Comparison of ENCODE assay signal across 21 mouse cellular contexts in genomic region chr5:50130202-50130601, GRCm38 (mm10).
DNase-seq lines count a peak whose midpoint lies in the region; ATAC-seq lines count a peak whose summit lies in the region.
"Had no signal": no experiment of that assay in that cellular context is flagged by ENCODE, and none has a peak within 500 bp of the region (broad histone marks: within the 10 kb centered on the region; RNA-seq: fewer than 3 reads in every experiment).

No protein-coding gene starts in this region.

- H3K9me3 ChIP-seq in liver, embryonic 15.5 days (replicated peaks), result no peaks in the 10 kb centered on the region
- H3K9me3 ChIP-seq: embryonic facial prominence, embryonic 12.5 days; forebrain, embryonic 15.5 days; G1E; hindbrain, embryonic 10.5 days; kidney, embryonic 15.5 days had no signal

- peak overlapping the region; percentile 76 for H3K27ac ChIP-seq in liver, embryonic 15.5 days (replicated peaks)
- H3K27ac ChIP-seq: embryonic facial prominence, embryonic 12.5 days; forebrain, embryonic 15.5 days; hindbrain, embryonic 10.5 days; kidney, embryonic 15.5 days; left cerebral cortex, adult 2 months had no signal

- peak; percentile 45 for ATAC-seq in erythroid progenitor cell, adult 5-6 weeks (replicated peaks; ENCODE audit: low FRiP score, poor library complexity, severe bottlenecking)
- peak; percentile 50 for ATAC-seq in liver, embryonic 15.5 days (ENCODE audit: insufficient read depth)
- ATAC-seq: forebrain, embryonic 15.5 days; hindbrain, embryonic 16.5 days had no signal

- H3K9ac ChIP-seq in liver, embryonic 15.5 days, result no peak overlapping the region
- H3K9ac ChIP-seq: embryonic facial prominence, embryonic 12.5 days; forebrain, embryonic 15.5 days; kidney, embryonic 15.5 days had no signal

- WGBS in liver, embryonic 15.5 days (ENCODE audit: insufficient replicate concordance), result 18% methylated on average over 2 of the region's 2 CpGs

- no peak overlapping the region for H3K4me3 ChIP-seq in liver, embryonic 15.5 days (replicated peaks)
- H3K4me3 ChIP-seq: embryonic facial prominence, embryonic 12.5 days; forebrain, embryonic 15.5 days; hindbrain, embryonic 10.5 days; kidney, embryonic 15.5 days; left cerebral cortex, adult 2 months had no signal

- no peaks in the 10 kb centered on the region for H3K27me3 ChIP-seq in liver, embryonic 15.5 days
- H3K27me3 ChIP-seq: embryonic facial prominence, embryonic 12.5 days; forebrain, embryonic 15.5 days; kidney, embryonic 15.5 days had no signal

- H3K36me3 ChIP-seq in liver, embryonic 15.5 days (replicated peaks), result no peaks in the 10 kb centered on the region
- H3K36me3 ChIP-seq: embryonic facial prominence, embryonic 12.5 days; forebrain, embryonic 15.5 days; G1E; hindbrain, embryonic 10.5 days; kidney, embryonic 15.5 days had no signal

- H3K4me1 ChIP-seq in liver, embryonic 15.5 days (replicated peaks), result peaks cover 45% of the 10 kb centered on the region
- H3K4me1 ChIP-seq: embryonic facial prominence, embryonic 12.5 days; forebrain, embryonic 15.5 days; hindbrain, embryonic 10.5 days; kidney, embryonic 15.5 days had no signal

- H3K4me2 ChIP-seq in liver, embryonic 15.5 days, result peak overlapping the region; percentile 43
- H3K4me2 ChIP-seq: embryonic facial prominence, embryonic 12.5 days; forebrain, embryonic 15.5 days; heart, embryonic 11.5 days; kidney, embryonic 15.5 days had no signal

- DNase-seq in ES-CJ7 (ENCODE audit: low read depth, low spot score) (peak; percentile 9), ZHBTc4 (ENCODE audit: low read depth, low spot score) (peak; percentile 30)
- DNase-seq in embryo, embryonic 11 days, result no peak
- no peak for DNase-seq in kidney, postnatal 36 days
- DNase-seq in thymus, postnatal 25 days, result no peak
- DNase-seq: adrenal gland, postnatal 25 days; cerebellum, adult 18-20 months; cerebellum, postnatal 14 days; kidney, adult 11 months; lung, postnatal 4 days; thymus, adult 18-20 months had no signal

Comparison
In these comparisons a context has a peak if more than half of its experiments do, and no peak if none do; other contexts are left out.
1. DNase-seq: peak in ES-CJ7 (single experiment) and ZHBTc4 (single experiment); none in embryo, embryonic 11 days (single experiment), kidney, postnatal 36 days (0 of 2) and thymus, postnatal 25 days (single experiment).